Mouse (Mus musculus) MEL (cell line): Measurements from ENCODE around the gene Notch4. TPM values are rescaled to one million over a fixed set of nuclear protein-coding genes. Genes with fewer than 3 reads are reported as not detected.

ENCODE experiments used
- DNase-seq: peaks from one replicate; pipeline ENCODE4 v3.0.0; 2011; ENCODE audit warnings: low read depth, low spot score
- H3K27ac ChIP-seq: 2 replicates; pipeline ENCODE4 v1.5.1; 2012; ENCODE audit warnings: low read depth, mild to moderate bottlenecking, control low read depth, low read length, moderate library complexity; ENCODE audit not compliant: control insufficient read depth
- H3K27me3 ChIP-seq, 2 experiments: fragments of 150-350 bp in 1 of 2; sonication (generic) in 1 of 2; 2 replicates each; pipeline ENCODE4 v1.6.1; 2012; ENCODE audit warnings: low read length in 2 of 2, mild to moderate bottlenecking in 2 of 2, improper control_type of control experiment in 1 of 2, moderate library complexity in 1 of 2; ENCODE audit not compliant: insufficient read depth in 2 of 2, control insufficient read depth in 1 of 2
- H3K36me3 ChIP-seq, 2 experiments: 2 replicates each; pipeline ENCODE4 v1.6.1; 2012 to 2014; ENCODE audit warnings: low read length in 2 of 2, improper control_type of control experiment in 1 of 2, inconsistent platforms in 1 of 2, mild to moderate bottlenecking in 1 of 2; ENCODE audit not compliant: insufficient read depth in 2 of 2, control insufficient read depth in 1 of 2
- H3K4me1 ChIP-seq, 2 experiments: fragments of 150-350 bp in 1 of 2; sonication (generic) in 1 of 2; 2 replicates each; pipeline ENCODE4 v1.6.1; 2012; ENCODE audit warnings: low read length in 2 of 2, improper control_type of control experiment in 1 of 2, mild to moderate bottlenecking in 1 of 2; ENCODE audit not compliant: insufficient read depth in 2 of 2, control insufficient read depth in 1 of 2
- H3K4me3 ChIP-seq, 2 experiments: fragments of 150-350 bp in 1 of 2; sonication (generic) in 1 of 2; 2 replicates each; pipeline ENCODE4 v1.5.1; 2012; ENCODE audit warnings: low read depth in 2 of 2, low read length in 2 of 2, mild to moderate bottlenecking in 2 of 2, moderate library complexity in 2 of 2, control low read depth in 1 of 2, improper control_type of control experiment in 1 of 2; ENCODE audit not compliant: control insufficient read depth in 1 of 2, insufficient read depth in 1 of 2
- H3K79me2 ChIP-seq: 2 replicates; pipeline ENCODE4 v1.6.1; 2012; ENCODE audit warnings: mild to moderate bottlenecking, low read length, moderate library complexity; ENCODE audit not compliant: control insufficient read depth, poor library complexity, insufficient read depth
- H3K9ac ChIP-seq: 2 replicates; pipeline ENCODE4 v1.6.1; 2012; ENCODE audit warnings: low read depth, mild to moderate bottlenecking, control low read depth, low read length, moderate library complexity; ENCODE audit not compliant: control insufficient read depth, poor library complexity, severe bottlenecking
- H3K9me3 ChIP-seq: fragments of 150-350 bp; sonication (generic); replicated peaks from 2 replicates; pipeline ENCODE4 v1.6.1; 2012; ENCODE audit warnings: mild to moderate bottlenecking, low read length, improper control_type of control experiment, moderate library complexity; ENCODE audit not compliant: insufficient read depth
- BHLHE40 ChIP-seq: IDR thresholded peaks from 2 replicates; pipeline ENCODE4 v1.6.1; 2012; ENCODE audit warnings: low read depth, mild to moderate bottlenecking, inconsistent platforms, low read length, improper control_type of control experiment, borderline replicate concordance
- CHD1 ChIP-seq: IDR thresholded peaks from 2 replicates; pipeline ENCODE4 v1.6.1; 2012; ENCODE audit warnings: low read depth, mild to moderate bottlenecking, inconsistent platforms, low read length, improper control_type of control experiment
- CHD2 ChIP-seq: IDR thresholded peaks from 2 replicates; pipeline ENCODE4 v1.6.1; 2011; ENCODE audit warnings: low read length, improper control_type of control experiment
- CTCF ChIP-seq, 3 experiments: IDR thresholded peaks in 2 of 3; conservative IDR thresholded peaks in 1 of 3; 2 replicates each; pipeline ENCODE4 v1.5.1; 2011 to 2012; ENCODE audit warnings: low read length in 3 of 3, low read depth in 2 of 3, mild to moderate bottlenecking in 2 of 3, improper control_type of control experiment in 1 of 3, inconsistent platforms in 1 of 3, mixed read lengths in 1 of 3, moderate library complexity in 1 of 3; ENCODE audit not compliant: control insufficient read depth in 1 of 3, insufficient read depth in 1 of 3, poor library complexity in 1 of 3, severe bottlenecking in 1 of 3
- E2F4 ChIP-seq: IDR thresholded peaks from 2 replicates; pipeline ENCODE4 v1.6.1; 2011; ENCODE audit warnings: low read depth, low read length, improper control_type of control experiment, borderline replicate concordance
- ELF1 ChIP-seq: IDR thresholded peaks from 2 replicates; pipeline ENCODE4 v1.6.1; 2014; ENCODE audit warnings: low read depth, mild to moderate bottlenecking, inconsistent platforms, low read length, improper control_type of control experiment, moderate library complexity
- EP300 ChIP-seq, 2 experiments: IDR thresholded peaks; 2 replicates each; pipeline ENCODE4 v1.6.1; 2011; ENCODE audit warnings: improper control_type of control experiment in 2 of 2, low read length in 2 of 2, low read depth in 1 of 2, mild to moderate bottlenecking in 1 of 2
- ETS1 ChIP-seq: IDR thresholded peaks from 2 replicates; pipeline ENCODE4 v1.6.1; 2012; ENCODE audit warnings: low read depth, mild to moderate bottlenecking, inconsistent platforms, low read length, improper control_type of control experiment, moderate library complexity
- GATA1 ChIP-seq: IDR thresholded peaks from 2 replicates; pipeline ENCODE4 v1.6.1; 2011; ENCODE audit warnings: low read depth, low read length, improper control_type of control experiment
- HCFC1 ChIP-seq: IDR thresholded peaks from 2 replicates; pipeline ENCODE4 v1.6.1; 2012; ENCODE audit warnings: low read depth, mild to moderate bottlenecking, inconsistent platforms, low read length, improper control_type of control experiment, moderate library complexity
- MXI1 ChIP-seq: IDR thresholded peaks from 2 replicates; pipeline ENCODE4 v1.6.1; 2011; ENCODE audit warnings: mild to moderate bottlenecking, low read depth, low read length, improper control_type of control experiment
- RAD21 ChIP-seq: IDR thresholded peaks from 2 replicates; pipeline ENCODE4 v1.6.1; 2011; ENCODE audit warnings: mild to moderate bottlenecking, low read depth, low read length, improper control_type of control experiment
- RCOR1 ChIP-seq: IDR thresholded peaks from 2 replicates; pipeline ENCODE4 v1.6.1; 2012; ENCODE audit warnings: low read depth, mild to moderate bottlenecking, inconsistent platforms, low read length, improper control_type of control experiment
- SMC3 ChIP-seq: IDR thresholded peaks from 2 replicates; pipeline ENCODE4 v1.6.1; 2011; ENCODE audit warnings: low read depth, low read length, improper control_type of control experiment
- UBTF ChIP-seq: IDR thresholded peaks from 2 replicates; pipeline ENCODE4 v1.6.1; 2012; ENCODE audit warnings: low read depth, mild to moderate bottlenecking, inconsistent platforms, low read length, improper control_type of control experiment, moderate library complexity, borderline replicate concordance; ENCODE audit not compliant: insufficient read depth
- USF1 ChIP-seq: IDR thresholded peaks from 2 replicates; pipeline ENCODE4 v1.6.1; 2014; ENCODE audit warnings: low read depth, mild to moderate bottlenecking, inconsistent platforms, low read length, improper control_type of control experiment, moderate library complexity
- USF2 ChIP-seq, 2 experiments: IDR thresholded peaks; 2 replicates each; pipeline ENCODE4 v1.6.1; 2011 to 2012; ENCODE audit warnings: improper control_type of control experiment in 2 of 2, low read length in 2 of 2, borderline replicate concordance in 1 of 2, inconsistent platforms in 1 of 2, low read depth in 1 of 2, mild to moderate bottlenecking in 1 of 2; ENCODE audit not compliant: insufficient read depth in 1 of 2
- ZC3H11A ChIP-seq: IDR thresholded peaks from 2 replicates; pipeline ENCODE4 v1.6.1; 2012; ENCODE audit warnings: low read depth, mild to moderate bottlenecking, inconsistent platforms, low read length, improper control_type of control experiment
- ZMIZ1 ChIP-seq: IDR thresholded peaks from 2 replicates; pipeline ENCODE4 v1.6.1; 2012; ENCODE audit warnings: low read depth, mild to moderate bottlenecking, inconsistent platforms, low read length, improper control_type of control experiment, moderate library complexity
- ZNF384 ChIP-seq: IDR thresholded peaks from 2 replicates; pipeline ENCODE4 v1.6.1; 2012; ENCODE audit warnings: low read depth, mild to moderate bottlenecking, inconsistent platforms, low read length, improper control_type of control experiment
- polyA plus RNA-seq, 2 experiments: library from polyadenylated mRNA; stranded (reverse) in 1 of 2; unstranded in 1 of 2; fragments of >175 nt in 1 of 2; fragments of >200 nt in 1 of 2; gene quantifications; 2 replicates each; pipeline versions ENCODE4 v1.2.1 to v1.2.4; 2012; ENCODE audit warnings: low replicate concordance in 2 of 2, low read depth in 1 of 2; ENCODE audit not compliant: insufficient read length in 2 of 2, insufficient read depth in 1 of 2, missing spikeins in 1 of 2
- total RNA-seq: library from RNA; depleted of rRNA; stranded (reverse); fragments of 300-350 nt; gene quantifications from 2 replicates; pipeline ENCODE4 v1.2.3, GENCODE M21; 2012

The Notch4 gene
- total and polyA plus RNA-seq, 3 experiments = 0.15 to 21.9 (median 0.33) TPM

- Histone ChIP-seq H3K27me3 (no peaks in the 10 kb centered on the region; a peak in 2 of 4 replicates), H3K36me3 (no peaks in the 10 kb centered on the region), H3K9me3 (no peaks in the 10 kb centered on the region), H3K4me3 (no peak overlapping the region), H3K79me2 (no peaks in the 10 kb centered on the region), H3K27ac (no peak overlapping the region), H3K4me1 (no peaks in the 10 kb centered on the region), H3K9ac (no peak overlapping the region)
- TF ChIP-seq HCFC1 (no peak), GATA1 (no peak), MXI1 (no peak), ZNF384 (no peak), ETS1 (no peak), BHLHE40 (no peak), UBTF (no peak), RCOR1 (no peak), CHD1 (no peak), USF2 (IDR thresholded peaks at IDR 0.05; ENCODE audit: borderline replicate concordance in 1 of 2, insufficient read depth in 1 of 2, low read depth in 1 of 2, low read length in 2 of 2) (no peak), EP300 (IDR thresholded peaks at IDR 0.05; ENCODE audit: low read depth in 1 of 2, low read length in 2 of 2) (no peak), ELF1 (no peak), CHD2 (no peak), E2F4 (no peak), CTCF (IDR thresholded peaks at IDR 0.05 in 2 of 3, conservative IDR thresholded peaks at IDR 0.05 in 1 of 3; ENCODE audit: control insufficient read depth in 1 of 3, insufficient read depth in 1 of 3, low read depth in 2 of 3, low read length in 3 of 3, poor library complexity in 1 of 3, severe bottlenecking in 1 of 3) (no peak), RAD21 (no peak), ZMIZ1 (no peak)
- no peak for DNase-seq
These were observed 14.2 kb upstream of the Notch4 start for GRCm38 (mm10) chr17:34549843-34550242.

GRCm38 (mm10) chr17:34555483-34555882, 8.6 kb upstream of the Notch4 start:
- Histone ChIP-seq H3K4me3 (no peak overlapping the region), H3K9me3 (no peaks in the 10 kb centered on the region), H3K9ac (no peak overlapping the region), H3K36me3 (peaks cover 0 to 4% of the 10 kb centered on the region in 2 experiments; a peak in 2 of 4 replicates), H3K27me3 (no peaks in the 10 kb centered on the region; a peak in 2 of 4 replicates), H3K27ac (no peak overlapping the region), H3K79me2 (no peaks in the 10 kb centered on the region), H3K4me1 (peaks cover 3 to 7% of the 10 kb centered on the region in 2 experiments)
- TF ChIP-seq USF1 (0 out of 2 replicates have a peak, but pooled peaks have one; percentile 10), SMC3 (peak; percentile 82), RAD21 (peak; percentile 74), ZC3H11A (peak; percentile 60), CTCF (IDR thresholded peaks at IDR 0.05 in 2 of 3, conservative IDR thresholded peaks at IDR 0.05 in 1 of 3; ENCODE audit: control insufficient read depth in 1 of 3, insufficient read depth in 1 of 3, low read depth in 2 of 3, low read length in 3 of 3, poor library complexity in 1 of 3, severe bottlenecking in 1 of 3) (peak; percentile 88 to 91 (median 89)), ZNF384 (no peak), HCFC1 (no peak)
- DNase-seq = peak; percentile 75
